Mouse (Mus musculus) CH12.LX (cell line): ENCODE measurements at regions not wholly inside any gene's neighbourhood (a gene's known extent, or its start where the extent isn't known, plus 50 kb on each side); places are given as distances from the start of the nearest gene placed in this dataset.

Source experiments
- CTCF ChIP-seq, 2 experiments: IDR thresholded peaks in 1 of 2; conservative IDR thresholded peaks in 1 of 2; 2 replicates each; pipeline ENCODE4 v1.5.1; 2011 to 2012; ENCODE audit warnings: low read depth in 2 of 2, low read length in 2 of 2, improper control_type of control experiment in 1 of 2, inconsistent platforms in 1 of 2, mild to moderate bottlenecking in 1 of 2, moderate library complexity in 1 of 2
- USF2 ChIP-seq: conservative IDR thresholded peaks from 2 replicates; pipeline ENCODE4 v1.6.1; 2011; ENCODE audit warnings: low read depth, low read length, improper control_type of control experiment

DNA sequence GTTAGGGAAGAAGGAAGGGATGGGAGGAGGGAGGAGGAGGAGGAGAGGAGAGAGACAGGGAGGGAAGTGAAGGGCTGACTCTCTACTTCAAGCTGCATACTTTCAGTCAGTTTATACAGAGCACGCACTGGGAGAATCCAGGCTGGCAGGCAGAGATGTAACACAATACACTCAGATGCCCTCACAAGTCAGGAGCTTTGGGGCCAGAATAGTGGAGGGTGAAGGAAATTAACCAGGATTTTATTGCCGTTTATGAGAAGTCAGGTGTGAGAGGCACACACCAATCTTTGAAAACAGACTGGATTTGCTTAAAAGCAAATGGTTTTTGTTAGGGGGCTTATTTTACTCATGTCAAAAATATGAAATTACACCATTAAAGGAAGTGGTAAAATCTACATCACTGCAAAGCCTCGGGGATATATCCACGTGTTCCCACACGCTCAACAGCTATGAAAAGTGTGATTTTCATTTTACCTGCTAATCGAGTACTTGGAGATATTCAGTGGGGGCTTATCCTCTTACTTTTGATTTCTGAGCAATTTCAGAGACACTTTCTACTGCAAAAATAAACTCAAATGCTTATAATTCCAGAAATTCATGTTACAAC is 268.2 kb downstream of the Sox2 start:
- TF ChIP-seq CTCF (conservative IDR thresholded peaks at IDR 0.05 in 1 of 2, IDR thresholded peaks at IDR 0.05 in 1 of 2; ENCODE audit: low read depth in 2 of 2, low read length in 2 of 2) = no peak
- TF ChIP-seq USF2 = no peak
